Mouse (Mus musculus): ENCODE data around the gene Pkp4. TPM values are rescaled to one million over a fixed set of nuclear protein-coding genes. Genes with fewer than 3 reads are reported as not detected.

Gene Pkp4
- polyA plus RNA-seq, 1 experiment = 144 TPM

DNA sequence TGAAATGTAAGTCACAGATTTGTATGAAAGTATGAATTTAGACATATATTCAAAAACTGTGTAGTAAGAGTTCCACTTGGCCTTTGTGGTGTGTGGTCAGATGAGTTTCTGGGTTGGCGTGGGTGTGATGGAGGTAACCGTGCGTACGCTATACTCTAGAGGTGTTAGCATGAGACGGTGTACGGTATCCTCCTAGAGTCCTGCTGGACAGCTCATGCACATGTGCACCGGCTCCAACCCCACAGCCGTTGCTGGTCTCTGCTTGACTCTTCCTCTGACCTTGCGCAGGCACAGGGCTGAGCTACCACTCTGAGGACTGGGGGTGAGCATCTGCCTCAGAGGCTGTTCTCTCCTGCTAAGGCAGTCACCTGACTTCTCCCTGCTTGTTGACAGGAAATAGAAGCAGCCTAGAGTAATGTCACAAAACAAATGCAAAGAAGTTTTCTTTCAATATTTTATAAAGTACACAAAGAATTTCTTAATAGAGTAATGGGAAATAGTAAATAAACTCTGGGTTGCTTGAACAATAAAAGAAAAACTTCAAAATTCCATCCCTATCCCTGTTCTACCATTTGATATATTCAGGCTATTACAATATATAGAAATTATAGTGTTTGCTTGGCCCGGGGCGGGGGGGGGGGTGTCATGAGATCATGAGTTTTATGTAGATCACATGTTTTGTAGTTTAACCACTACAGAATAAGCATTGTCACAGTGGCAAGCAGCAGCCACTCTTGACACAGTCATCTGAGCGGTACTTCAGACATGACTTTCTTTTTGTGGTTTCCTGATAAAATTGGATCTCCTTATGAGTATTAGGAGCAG lies 83.8 kb downstream of the Pkp4 start:
- H3K27ac ChIP-seq (ENCODE audit: insufficient read depth, low read length) = no peak overlapping the region
- no peaks in the 10 kb centered on the region for H3K4me1 ChIP-seq (ENCODE audit: control insufficient read depth, insufficient read depth, low read length)
- no peak for TF ChIP-seq CTCF (IDR thresholded peaks at IDR 0.05; ENCODE audit: extremely low read depth, insufficient read depth, low read length)
- H3K4me3 ChIP-seq (ENCODE audit: insufficient read depth, low read length) = no peak overlapping the region

DNA sequence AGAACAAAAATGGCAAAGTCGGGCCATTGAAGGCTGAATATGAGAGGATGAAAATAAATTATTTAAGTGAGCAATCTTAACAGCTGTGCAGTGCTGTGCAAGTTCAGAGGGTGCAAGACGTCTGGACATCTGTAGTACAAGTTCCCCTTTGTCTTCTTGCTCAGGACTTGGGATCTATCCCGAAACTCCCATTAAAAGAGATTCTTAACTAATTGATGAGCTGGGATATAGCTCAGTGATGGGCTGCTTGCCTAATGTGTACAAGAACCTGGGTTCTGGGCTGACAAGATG lies 84.4 kb downstream of the Pkp4 start:
- H3K4me1 ChIP-seq (ENCODE audit: control insufficient read depth, insufficient read depth, low read length) = no peaks in the 10 kb centered on the region
- H3K4me3 ChIP-seq (ENCODE audit: insufficient read depth, low read length) = no peak overlapping the region
- TF ChIP-seq CTCF (IDR thresholded peaks at IDR 0.05; ENCODE audit: extremely low read depth, insufficient read depth, low read length) = no peak
- no peak overlapping the region for H3K27ac ChIP-seq (ENCODE audit: insufficient read depth, low read length)

DNA sequence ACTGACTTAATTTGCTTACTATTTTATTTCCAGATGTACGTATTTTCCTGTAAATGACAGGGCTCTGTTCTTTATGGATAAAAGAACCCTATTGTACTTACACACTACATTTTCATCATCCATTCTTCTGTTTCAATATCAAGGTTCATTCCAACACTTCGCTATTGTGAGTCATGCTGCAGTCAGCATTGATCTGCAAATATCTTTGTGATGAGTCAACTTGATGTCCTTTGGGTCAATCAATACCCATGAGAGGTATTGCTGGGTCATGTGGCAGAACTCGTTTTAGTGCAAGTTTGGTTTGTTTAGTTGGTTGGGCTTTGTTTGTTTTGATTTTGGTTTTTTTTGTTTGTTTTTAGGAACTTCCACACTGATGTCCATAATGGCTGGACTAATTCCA lies 88.2 kb downstream of the Pkp4 start:
- peaks cover 3% of the 10 kb centered on the region for H3K4me1 ChIP-seq (ENCODE audit: control insufficient read depth, insufficient read depth, low read length)
- no peak overlapping the region for H3K27ac ChIP-seq (ENCODE audit: insufficient read depth, low read length)
- H3K4me3 ChIP-seq (ENCODE audit: insufficient read depth, low read length) = no peak overlapping the region
- TF ChIP-seq CTCF (IDR thresholded peaks at IDR 0.05; ENCODE audit: extremely low read depth, insufficient read depth, low read length) (no peak), POLR2A (IDR thresholded peaks at IDR 0.05; ENCODE audit: extremely low read depth, insufficient read depth, low read length) (no peak)

DNA sequence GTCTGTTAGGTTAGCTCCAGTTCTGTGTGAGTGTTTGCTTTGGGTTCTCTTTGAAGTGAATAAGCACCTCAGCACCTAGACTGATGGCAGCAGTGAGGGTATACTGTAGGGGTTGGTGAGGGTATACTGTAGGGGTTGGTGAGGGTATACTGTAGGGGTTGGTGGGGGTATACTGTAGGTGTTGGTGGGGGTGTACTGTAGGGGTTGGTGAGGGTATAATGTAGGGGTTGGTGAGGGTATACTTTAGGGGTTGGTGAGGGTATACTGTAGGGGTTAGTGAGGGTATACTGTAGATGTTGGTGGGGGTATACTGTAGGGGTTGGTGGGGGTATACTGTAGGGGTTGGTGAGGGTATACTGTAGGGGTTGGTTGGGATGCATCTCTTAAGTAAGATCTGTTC lies 92.2 kb downstream of the Pkp4 start:
- TF ChIP-seq CTCF (IDR thresholded peaks at IDR 0.05; ENCODE audit: extremely low read depth, insufficient read depth, low read length) = no peak
- Histone ChIP-seq H3K4me3 (ENCODE audit: insufficient read depth, low read length) (no peak overlapping the region), H3K4me1 (ENCODE audit: control insufficient read depth, insufficient read depth, low read length) (peaks cover 6% of the 10 kb centered on the region), H3K27ac (ENCODE audit: insufficient read depth, low read length) (no peak overlapping the region)

DNA sequence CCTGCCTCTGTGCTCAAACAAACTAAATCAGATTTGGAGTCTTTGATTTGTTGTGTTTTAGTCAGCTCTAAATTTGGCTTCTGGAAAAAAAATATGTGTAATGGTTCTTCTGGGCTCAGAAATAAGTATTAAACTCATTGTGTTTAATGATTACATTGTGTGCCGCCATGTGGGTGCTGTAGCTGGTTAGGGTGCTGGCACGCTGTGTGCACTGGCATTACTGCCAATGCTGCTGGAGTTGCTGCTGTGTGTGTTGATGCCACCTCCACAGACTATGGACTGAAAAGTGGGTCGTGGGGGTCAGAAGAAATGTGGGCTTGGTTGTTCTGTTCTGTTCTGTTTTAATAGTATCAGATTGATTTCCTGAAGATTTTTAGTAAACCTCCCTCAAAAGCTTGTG lies 92.8 kb downstream of the Pkp4 start:
- Histone ChIP-seq H3K4me1 (ENCODE audit: control insufficient read depth, insufficient read depth, low read length) (peaks cover 6% of the 10 kb centered on the region), H3K4me3 (ENCODE audit: insufficient read depth, low read length) (no peak overlapping the region), H3K27ac (ENCODE audit: insufficient read depth, low read length) (no peak overlapping the region)
- TF ChIP-seq CTCF (IDR thresholded peaks at IDR 0.05; ENCODE audit: extremely low read depth, insufficient read depth, low read length) = no peak
- TF ChIP-seq POLR2A (IDR thresholded peaks at IDR 0.05; ENCODE audit: extremely low read depth, insufficient read depth, low read length) = no peak

DNA sequence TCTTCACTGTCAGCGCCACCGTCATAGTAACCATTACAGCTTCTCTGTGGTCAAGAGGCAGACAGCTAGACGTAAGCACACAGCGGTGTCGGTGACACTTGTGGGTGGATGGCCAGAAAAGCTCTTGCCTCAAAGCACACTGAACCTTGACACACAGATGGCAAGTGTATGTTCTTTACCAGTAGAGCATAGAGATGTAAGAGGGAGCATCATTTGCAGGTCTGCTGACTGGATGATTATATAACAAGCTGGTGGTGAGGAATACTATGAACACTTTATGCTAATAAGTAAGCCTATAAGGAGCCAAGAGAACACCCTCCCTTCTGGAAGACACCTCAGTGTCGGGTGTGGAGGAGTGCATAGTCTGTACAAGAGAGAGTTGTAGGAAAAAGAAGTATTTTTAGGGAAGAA lies 98.2 kb downstream of the Pkp4 start:
- Histone ChIP-seq H3K4me1 (ENCODE audit: control insufficient read depth, insufficient read depth, low read length) (peaks cover 7% of the 10 kb centered on the region), H3K27ac (ENCODE audit: insufficient read depth, low read length) (peak overlapping the region; percentile 2; the same call in 1 of the 2 replicates), H3K4me3 (ENCODE audit: insufficient read depth, low read length) (no peak overlapping the region)
- TF ChIP-seq POLR2A (IDR thresholded peaks at IDR 0.05; ENCODE audit: extremely low read depth, insufficient read depth, low read length) (no peak), CTCF (IDR thresholded peaks at IDR 0.05; ENCODE audit: extremely low read depth, insufficient read depth, low read length) (no peak)

DNA sequence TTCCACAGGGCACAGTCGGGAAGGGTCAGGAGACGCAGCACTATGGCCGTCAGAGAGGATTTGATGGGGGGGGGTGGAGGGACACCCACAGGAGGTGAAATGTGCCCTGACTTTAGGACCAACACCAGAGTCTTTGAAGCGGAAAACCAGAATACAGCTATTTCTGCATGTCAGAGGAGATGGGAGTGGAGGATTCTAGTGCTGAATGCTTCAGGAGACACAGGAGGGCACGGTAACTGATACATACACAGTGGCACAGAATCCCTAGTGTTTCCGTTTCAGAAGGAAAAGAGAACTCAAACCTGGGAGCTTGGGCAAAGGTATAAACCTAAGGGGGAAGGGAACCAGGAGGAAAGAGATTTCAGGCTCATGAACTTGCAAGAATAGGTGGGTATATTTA lies 98.7 kb downstream of the Pkp4 start:
- Histone ChIP-seq H3K4me3 (ENCODE audit: insufficient read depth, low read length) (no peak overlapping the region), H3K4me1 (ENCODE audit: control insufficient read depth, insufficient read depth, low read length) (peaks cover 7% of the 10 kb centered on the region)
- TF ChIP-seq POLR2A (IDR thresholded peaks at IDR 0.05; ENCODE audit: extremely low read depth, insufficient read depth, low read length) (no peak), CTCF (IDR thresholded peaks at IDR 0.05; ENCODE audit: extremely low read depth, insufficient read depth, low read length) (no peak)

DNA sequence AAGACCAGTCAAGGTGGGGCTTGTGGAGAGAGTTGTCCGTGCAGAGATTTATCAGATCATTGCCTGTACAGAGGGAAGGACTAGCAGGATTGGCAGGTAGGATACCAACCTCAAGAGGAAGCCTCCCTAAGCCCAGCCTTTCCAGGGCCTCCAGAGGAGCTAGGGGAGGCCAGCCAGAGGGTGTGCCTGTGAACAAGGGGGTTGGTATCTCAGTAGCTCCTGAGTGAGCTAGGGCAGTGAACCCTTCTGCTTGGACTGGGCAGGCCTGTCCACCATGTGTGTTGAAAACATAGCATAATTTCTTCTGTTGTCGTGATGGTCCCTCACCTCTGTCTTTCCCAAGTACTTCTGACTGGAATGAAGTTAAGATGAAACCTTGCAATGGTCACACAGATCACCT lies 100.6 kb downstream of the Pkp4 start:
- H3K4me3 ChIP-seq (ENCODE audit: insufficient read depth, low read length) = no peak overlapping the region
- H3K27ac ChIP-seq (ENCODE audit: insufficient read depth, low read length) = no peak overlapping the region
- peaks cover 4% of the 10 kb centered on the region for H3K4me1 ChIP-seq (ENCODE audit: control insufficient read depth, insufficient read depth, low read length)
- TF ChIP-seq CTCF (IDR thresholded peaks at IDR 0.05; ENCODE audit: extremely low read depth, insufficient read depth, low read length) (no peak), POLR2A (IDR thresholded peaks at IDR 0.05; ENCODE audit: extremely low read depth, insufficient read depth, low read length) (no peak)

More for the DNA sequence above, 98.7 kb downstream of the Pkp4 start:
- no peak overlapping the region for H3K27ac ChIP-seq (ENCODE audit: insufficient read depth, low read length)

DNA sequence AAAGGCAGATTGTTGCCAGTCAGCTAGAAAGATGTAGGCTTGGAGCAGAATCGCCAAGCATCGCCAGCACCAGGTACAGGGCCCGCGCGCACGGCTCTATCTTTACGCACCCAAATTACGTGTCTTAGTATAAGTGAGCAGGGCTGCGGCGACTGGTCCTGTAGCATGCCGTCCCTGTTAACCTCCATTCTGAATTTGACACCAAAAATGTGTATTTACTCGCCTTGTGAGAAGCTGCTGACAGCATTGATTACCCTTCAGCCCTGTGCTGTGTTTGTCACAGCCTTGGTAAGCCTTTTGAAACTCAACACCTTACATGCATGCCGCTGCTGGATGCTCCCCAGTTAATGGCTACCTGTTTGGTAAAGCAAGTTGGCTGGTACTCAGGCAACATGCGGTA lies 105.8 kb downstream of the Pkp4 start:
- H3K4me3 ChIP-seq (ENCODE audit: insufficient read depth, low read length) = no peak overlapping the region
- TF ChIP-seq CTCF (IDR thresholded peaks at IDR 0.05; ENCODE audit: extremely low read depth, insufficient read depth, low read length) (no peak), POLR2A (IDR thresholded peaks at IDR 0.05; ENCODE audit: extremely low read depth, insufficient read depth, low read length) (no peak)
- H3K4me1 ChIP-seq (ENCODE audit: control insufficient read depth, insufficient read depth, low read length) = peaks cover 6% of the 10 kb centered on the region
- H3K27ac ChIP-seq (ENCODE audit: insufficient read depth, low read length) = no peak overlapping the region

DNA sequence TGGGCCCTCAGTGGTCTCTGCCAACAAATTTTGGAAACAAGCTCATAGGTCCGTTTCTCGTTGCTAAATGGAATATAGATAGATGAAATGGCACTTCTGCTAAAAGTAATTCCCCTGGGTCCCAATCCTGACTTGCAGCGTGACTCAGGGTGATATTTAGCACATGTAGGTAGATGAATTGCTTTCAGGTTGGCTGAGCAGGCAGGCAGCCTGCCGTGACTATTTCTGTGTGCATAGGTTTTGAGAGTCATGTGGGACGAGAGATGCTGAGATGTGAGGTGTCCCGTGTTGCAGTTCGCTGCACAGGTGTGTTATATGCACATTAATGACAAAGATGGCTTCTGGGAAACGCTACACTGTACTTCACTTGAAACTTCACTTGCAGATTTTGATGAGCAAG lies 111.2 kb downstream of the Pkp4 start:
- H3K27ac ChIP-seq (ENCODE audit: insufficient read depth, low read length) = no peak overlapping the region
- H3K4me1 ChIP-seq (ENCODE audit: control insufficient read depth, insufficient read depth, low read length) = peaks cover 10% of the 10 kb centered on the region
- TF ChIP-seq POLR2A (IDR thresholded peaks at IDR 0.05; ENCODE audit: extremely low read depth, insufficient read depth, low read length) (no peak), CTCF (IDR thresholded peaks at IDR 0.05; ENCODE audit: extremely low read depth, insufficient read depth, low read length) (no peak)
- H3K4me3 ChIP-seq (ENCODE audit: insufficient read depth, low read length) = no peak overlapping the region

Data from cortical plate, adult 2 months (tissue).